Mouse (Mus musculus): ENCODE measurements around the gene Lrrc74a.

The Lrrc74a gene

DNA sequence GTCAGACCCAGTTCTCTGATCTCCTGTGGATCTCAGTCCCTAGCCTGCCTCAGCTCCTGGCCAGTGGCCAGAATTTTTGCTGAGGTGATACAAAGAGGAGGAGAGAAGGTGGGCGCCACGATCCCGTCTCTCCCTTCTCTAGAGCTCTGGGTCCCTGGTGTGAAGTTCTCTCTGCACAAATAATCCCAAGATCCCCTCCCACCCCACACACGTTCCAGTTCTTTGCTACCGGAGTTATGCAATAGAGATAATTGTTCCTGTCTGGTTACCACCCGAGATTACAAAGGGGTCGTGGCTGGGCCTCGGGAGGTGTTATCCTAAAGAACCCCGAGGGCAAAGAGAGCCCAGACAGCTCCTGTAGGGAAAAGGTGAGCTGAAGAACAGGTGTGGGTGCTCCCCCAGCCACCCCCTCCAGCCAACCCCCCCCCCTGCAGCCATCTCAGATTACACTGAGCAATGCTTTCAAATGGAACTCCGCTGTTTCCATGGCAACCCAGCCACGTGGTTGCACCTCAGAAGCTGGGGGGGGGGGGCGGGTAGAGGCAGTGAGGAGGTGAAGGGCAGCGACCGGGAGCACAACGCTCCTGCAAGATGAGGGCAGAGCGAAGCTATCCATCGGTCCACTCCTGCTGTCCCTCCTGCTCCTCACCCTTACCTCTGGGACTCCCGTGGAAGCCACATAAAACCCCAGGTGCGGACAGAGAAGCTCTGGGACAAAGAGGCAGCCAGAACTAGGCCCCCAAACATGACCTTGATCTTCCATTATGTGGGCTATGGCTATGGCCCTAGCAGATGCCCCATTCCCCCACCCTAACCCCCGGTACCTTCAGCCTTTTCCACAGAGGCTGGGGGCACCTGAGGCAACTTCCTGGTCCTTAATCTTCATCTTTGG is 72.1 kb downstream of the Lrrc74a start:
- DNase-seq = peak; percentile 84

DNA sequence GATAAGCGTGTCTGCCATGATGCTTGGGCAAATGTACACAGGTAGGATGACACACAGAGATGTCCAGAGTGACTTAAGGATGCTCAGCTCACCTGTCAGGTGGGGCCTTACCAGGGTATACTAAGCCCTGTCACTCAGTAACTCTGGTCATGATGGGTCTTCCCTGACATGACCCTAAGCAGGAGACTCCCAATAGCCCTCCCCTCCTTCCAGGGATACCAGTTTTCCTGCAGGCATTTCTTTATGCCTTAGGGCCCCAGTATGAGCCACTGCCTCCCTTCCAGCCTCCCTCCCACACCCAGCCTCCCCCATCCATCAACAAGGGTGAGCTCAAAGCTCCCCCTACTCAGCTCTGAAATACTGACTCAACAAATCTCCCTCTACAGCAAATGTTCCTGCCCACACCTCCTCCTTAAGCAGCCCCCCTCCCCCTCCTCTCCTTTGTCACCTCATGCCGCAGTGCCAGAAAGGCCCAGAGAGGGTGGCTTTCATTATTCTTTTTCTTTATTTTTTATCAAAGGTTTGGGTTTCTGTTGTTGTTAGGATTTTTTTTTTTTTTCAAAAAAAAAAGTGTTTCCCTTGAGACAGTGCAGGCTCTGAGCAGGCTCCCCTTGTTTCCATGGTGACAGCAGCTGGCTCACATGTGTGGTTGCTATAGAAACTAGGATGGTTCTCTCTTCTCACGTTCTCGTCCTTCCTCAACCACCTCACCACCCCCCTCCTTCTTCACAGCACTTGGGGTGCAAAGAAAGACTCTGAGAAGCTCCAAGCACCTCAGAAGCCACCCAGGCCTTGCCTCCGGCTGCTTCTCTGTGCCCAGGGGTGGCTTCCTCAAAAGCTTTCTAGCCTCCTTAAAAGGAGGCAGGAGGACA is 73.0 kb downstream of the Lrrc74a start:
- DNase-seq = no peak

DNA sequence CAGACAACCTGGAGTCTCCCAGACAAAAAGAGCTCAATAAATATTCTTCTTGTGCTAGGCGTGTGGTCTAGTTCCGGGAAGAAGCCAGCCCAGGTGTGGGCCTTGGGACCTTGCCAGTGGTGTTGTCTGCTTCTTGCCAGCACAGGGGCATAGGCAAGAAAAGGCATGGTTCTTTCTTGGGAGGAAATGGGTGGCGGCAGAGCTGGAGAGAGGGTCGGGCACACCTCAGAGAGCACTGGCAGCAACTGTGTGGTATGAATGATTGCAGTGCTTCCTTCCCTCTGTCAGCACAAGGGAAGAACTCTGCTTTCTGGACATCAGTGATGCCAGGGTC is 73.6 kb downstream of the Lrrc74a start:
- no peak for DNase-seq

DNA sequence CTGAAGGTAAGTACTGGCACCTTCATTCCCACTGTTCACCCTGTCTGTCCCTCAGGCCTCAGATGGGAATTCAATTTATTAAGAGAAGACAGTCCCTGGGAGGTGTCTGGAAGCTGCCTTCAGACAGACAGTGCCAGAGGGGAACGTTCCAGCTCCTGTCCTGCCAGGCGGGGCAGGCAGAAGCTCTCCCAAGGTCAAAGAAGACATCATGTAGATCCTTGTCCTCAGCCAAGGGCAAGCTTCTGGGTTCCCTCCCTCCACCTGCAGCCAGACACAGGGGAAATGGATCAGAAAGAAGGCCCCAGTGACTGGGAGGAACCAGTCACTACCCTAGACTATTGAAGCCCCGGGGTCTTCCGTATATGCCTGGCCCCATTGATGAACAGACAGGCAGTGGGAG is 74.7 kb downstream of the Lrrc74a start:
- no peak for DNase-seq

DNA sequence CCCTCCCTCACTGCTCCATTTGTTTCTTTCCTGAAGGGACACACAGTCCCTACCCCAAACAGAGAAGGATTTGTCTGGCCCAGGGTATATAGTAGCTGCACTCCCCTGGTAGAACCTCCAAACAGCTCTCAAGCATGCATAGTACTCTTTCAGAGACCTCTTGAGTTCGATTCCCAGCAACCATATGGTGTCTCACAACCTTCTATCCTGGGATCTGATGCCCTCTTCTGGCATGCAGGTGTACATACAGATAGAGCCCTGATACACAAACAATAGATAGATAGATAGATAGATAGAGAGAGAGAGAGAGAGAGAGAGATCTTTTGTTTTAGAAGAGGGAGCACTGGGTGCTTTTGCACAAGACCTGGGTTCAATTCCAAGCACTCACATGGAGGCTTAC is 75.9 kb downstream of the Lrrc74a start:
- DNase-seq = no peak

DNA sequence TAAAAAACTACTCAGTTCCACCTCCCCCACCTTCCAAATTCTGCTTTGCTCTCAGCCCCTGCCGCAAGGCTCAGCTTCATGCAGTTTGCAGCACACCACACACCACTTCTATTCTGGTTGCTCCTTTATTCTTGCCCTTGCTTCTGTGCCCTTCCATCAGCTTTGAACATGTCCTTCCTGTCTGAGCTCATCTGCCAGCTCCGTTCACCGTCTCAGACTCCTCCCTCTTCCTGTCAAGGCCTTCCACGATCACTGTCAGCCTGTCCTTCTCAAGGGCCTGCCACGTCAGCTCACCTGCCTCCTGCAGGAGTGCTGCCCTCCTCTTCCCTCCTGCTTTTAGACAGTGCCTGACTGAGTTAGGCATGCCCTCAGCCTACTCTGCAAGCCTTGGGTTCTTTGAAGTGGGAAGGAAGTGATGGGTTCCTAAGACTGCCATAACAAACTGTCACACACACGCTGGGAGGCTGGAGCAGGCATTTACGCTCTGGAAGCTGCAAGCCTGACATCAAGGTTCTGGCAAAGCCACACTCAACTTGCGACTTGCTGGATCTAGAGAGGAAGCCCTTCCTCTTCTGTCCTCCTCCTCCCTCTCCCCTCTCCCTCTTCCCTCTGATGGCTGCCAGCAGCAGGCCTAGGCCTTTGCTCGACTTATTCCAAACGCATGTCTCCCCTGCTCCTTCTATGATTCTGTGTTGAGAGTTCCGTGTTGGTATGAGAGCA is 76.7 kb downstream of the Lrrc74a start:
- DNase-seq = no peak

DNA sequence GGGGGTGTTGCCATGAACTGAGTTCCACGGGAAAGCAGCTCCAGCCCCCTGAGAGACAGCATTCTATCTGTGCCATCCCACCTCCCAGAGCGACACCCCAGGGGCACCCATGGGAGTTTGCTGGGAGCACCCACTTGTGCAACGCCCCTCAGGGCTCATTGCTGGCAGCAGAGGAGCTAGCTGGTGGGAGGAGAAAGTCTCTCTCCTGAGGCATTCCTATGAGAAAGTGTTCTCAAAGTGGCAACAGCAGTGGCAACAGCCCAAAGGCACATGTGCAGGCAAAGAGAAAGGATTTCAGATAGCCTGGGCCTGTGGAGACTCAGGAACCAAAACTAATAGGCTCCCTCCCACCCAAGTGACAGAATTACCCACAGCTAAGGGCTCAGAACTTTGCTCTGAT is 78.6 kb downstream of the Lrrc74a start:
- no peak for DNase-seq

All from kidney, postnatal 14 days (tissue).